Mouse (Mus musculus) forebrain, embryonic 10.5 days (tissue): ENCODE data around the gene Tnfrsf4. TPM values are rescaled to one million over a fixed set of nuclear protein-coding genes. Genes with fewer than 3 reads are reported as not detected.

Experiments used
- DNase-seq: peaks from one replicate; pipeline ENCODE4 v3.0.0-alpha.2; 2017; ENCODE audit warnings: low spot score; ENCODE audit errors: extremely low spot score
- H3K27ac ChIP-seq: fragments of 300-500 bp; sonication (generic); 2 replicates; pipeline ENCODE4 v1.5.1; 2016; ENCODE audit warnings: mild to moderate bottlenecking
- H3K27me3 ChIP-seq: fragments of 300-500 bp; sonication (generic); 2 replicates; pipeline ENCODE4 v1.6.1; 2016; ENCODE audit warnings: mild to moderate bottlenecking; ENCODE audit not compliant: poor library complexity, severe bottlenecking
- H3K36me3 ChIP-seq: fragments of 300-500 bp; sonication (generic); replicated peaks from 2 replicates; pipeline ENCODE4 v1.6.1; 2016; ENCODE audit warnings: mild to moderate bottlenecking, moderate library complexity
- H3K4me1 ChIP-seq: fragments of 300-500 bp; sonication (generic); 2 replicates; pipeline ENCODE4 v1.6.1; 2016
- H3K4me3 ChIP-seq: fragments of 300-500 bp; sonication (generic); 2 replicates; pipeline ENCODE4 v1.5.1; 2016; ENCODE audit warnings: mild to moderate bottlenecking, moderate library complexity
- H3K9me3 ChIP-seq: fragments of 300-500 bp; sonication (generic); 2 replicates; pipeline ENCODE4 v1.6.1; 2016; ENCODE audit warnings: mild to moderate bottlenecking, moderate library complexity
- WGBS: fragments of 180-500 bp; shearing (Covaris S2); methylation state at CpG from one replicate; pipeline ENCODE4 v1.1.7; 2016; 5-methylcytosine and 5-hydroxymethylcytosine counted together
- polyA plus RNA-seq: library from polyadenylated mRNA; unstranded; fragments of >200 nt; fragmentation: Nextera tagmentation; extraction: Ambion mirVana; gene quantifications from 2 replicates; pipeline ENCODE4 v1.2.1, GENCODE M21; 2016

The Tnfrsf4 gene
- polyA plus RNA-seq, 1 experiment from 2014 or later, result 0.72 TPM

DNA sequence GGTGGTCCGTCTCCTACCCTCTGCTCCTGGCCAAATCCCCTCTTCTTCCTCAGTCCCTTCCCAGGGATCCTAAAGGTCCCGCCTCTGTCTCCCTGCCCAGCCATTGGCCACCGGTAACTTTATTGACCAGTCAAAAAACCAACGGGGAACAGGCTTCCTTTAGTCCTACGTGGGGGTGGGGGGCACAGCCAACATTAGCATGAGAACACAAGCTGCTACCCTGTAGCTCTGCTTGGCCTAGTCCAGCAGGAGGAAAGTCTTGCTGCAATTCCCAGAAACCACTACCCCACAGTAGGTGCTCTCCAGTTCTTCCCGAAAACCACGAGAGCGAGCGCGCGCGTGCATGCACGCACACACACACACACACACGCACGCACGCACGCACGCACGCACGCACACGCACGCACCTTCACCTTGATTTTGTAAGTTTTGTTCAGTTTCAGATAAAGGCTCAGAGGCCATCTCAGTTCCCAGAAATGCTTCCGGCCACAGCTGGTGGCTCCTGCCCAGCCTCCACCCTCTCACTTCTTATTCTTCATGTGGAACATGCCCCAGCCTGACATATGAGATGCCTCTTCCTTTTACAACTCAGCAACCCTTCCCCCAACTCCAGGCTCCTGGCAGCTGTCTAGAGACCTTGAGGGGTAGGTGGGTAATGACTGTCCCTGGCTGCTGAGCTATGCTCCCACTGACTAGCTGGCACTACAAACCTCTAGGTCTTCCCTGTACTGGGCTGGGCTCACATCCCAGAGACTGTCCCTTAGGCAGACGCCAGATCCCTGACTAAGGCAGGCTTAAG, 18.1 kb downstream of the Tnfrsf4 start:
- Histone ChIP-seq H3K4me3 (peak overlapping the region; percentile 59), H3K4me1 (peaks cover 51% of the 10 kb centered on the region), H3K27ac (peak overlapping the region; percentile 91), H3K9me3 (no peaks in the 10 kb centered on the region), H3K27me3 (peaks cover 38% of the 10 kb centered on the region), H3K36me3 (peaks cover 24% of the 10 kb centered on the region)
- WGBS, result 3% methylated on average over 24 of the region's 24 CpGs
- peak; percentile 81 for DNase-seq

DNA sequence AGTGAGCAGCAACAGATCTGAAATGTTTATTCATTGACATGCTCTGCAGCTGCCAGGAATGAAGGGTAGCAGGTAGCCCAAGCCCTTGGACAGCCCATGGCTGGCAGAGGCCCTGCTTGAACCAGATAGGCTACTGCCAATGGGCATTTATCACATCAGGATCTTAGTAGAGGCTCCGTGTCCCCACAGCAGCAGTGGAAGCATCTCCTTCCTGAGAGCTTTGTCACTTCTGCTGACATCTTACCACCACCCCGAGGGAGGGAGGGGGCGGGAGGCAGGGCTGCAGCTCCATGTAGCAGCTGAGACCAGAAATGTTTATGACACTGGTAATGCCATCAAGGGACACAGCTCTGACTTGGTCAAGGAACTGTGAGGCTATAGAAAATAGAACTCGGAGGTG, 19.2 kb downstream of the Tnfrsf4 start:
- DNase-seq, result no peak
- Histone ChIP-seq H3K27ac (peak overlapping the region; percentile 91), H3K4me3 (no peak overlapping the region; the same call in 1 of the 2 replicates), H3K9me3 (no peaks in the 10 kb centered on the region), H3K27me3 (peaks cover 38% of the 10 kb centered on the region), H3K4me1 (peaks cover 51% of the 10 kb centered on the region), H3K36me3 (peaks cover 14% of the 10 kb centered on the region)
- 93% methylated on average over 4 of the region's 4 CpGs for WGBS

GRCm38 (mm10) chr4:156033476-156034119, 20.0 kb downstream of the Tnfrsf4 start:
- H3K27ac ChIP-seq, result no peak overlapping the region
- no peak overlapping the region for H3K4me3 ChIP-seq
- WGBS, result 52% methylated on average over 6 of the region's 6 CpGs
- no peaks in the 10 kb centered on the region for H3K9me3 ChIP-seq
- H3K4me1 ChIP-seq, result peaks cover 51% of the 10 kb centered on the region
- peak; percentile 36 for DNase-seq
- peaks cover 7% of the 10 kb centered on the region for H3K36me3 ChIP-seq
- H3K27me3 ChIP-seq, result peaks cover 38% of the 10 kb centered on the region

DNA sequence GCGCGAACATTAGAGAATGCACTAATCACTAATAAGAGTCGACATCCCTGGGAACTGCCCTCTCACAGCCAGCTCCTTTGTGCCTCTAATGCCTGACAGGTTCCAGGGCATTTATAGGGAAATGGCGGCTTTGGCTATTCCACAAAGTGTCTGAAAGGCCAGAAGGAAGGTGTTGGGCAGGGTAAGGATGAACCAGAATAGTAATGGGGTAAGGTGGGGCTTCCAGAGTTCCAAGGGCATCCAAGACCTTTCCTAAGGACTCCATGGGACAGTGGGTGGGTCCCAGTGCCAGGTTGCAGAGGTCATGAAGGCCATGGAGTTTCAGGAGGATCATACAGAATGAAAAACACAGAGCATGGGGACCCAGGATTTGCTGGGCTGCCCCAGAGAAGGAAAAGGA, 20.7 kb downstream of the Tnfrsf4 start:
- Histone ChIP-seq H3K9me3 (no peaks in the 10 kb centered on the region), H3K4me3 (peak overlapping the region; percentile 46; the same call in 1 of the 2 replicates), H3K4me1 (peaks cover 51% of the 10 kb centered on the region), H3K27ac (no peak overlapping the region), H3K36me3 (peaks cover 3% of the 10 kb centered on the region), H3K27me3 (peaks cover 38% of the 10 kb centered on the region)
- WGBS, result 45% methylated on average over 4 of the region's 4 CpGs
- no peak for DNase-seq

GRCm38 (mm10) chr4:156034901-156035300, 21.3 kb downstream of the Tnfrsf4 start:
- H3K36me3 ChIP-seq, result no peaks in the 10 kb centered on the region
- no peak for DNase-seq
- 7% methylated on average over 25 of the region's 25 CpGs for WGBS
- H3K27me3 ChIP-seq, result peaks cover 38% of the 10 kb centered on the region
- no peaks in the 10 kb centered on the region for H3K9me3 ChIP-seq
- peaks cover 51% of the 10 kb centered on the region for H3K4me1 ChIP-seq
- no peak overlapping the region for H3K27ac ChIP-seq
- H3K4me3 ChIP-seq, result peak overlapping the region; percentile 46

- H3K4me3 ChIP-seq, result no peak overlapping the region
- 81% methylated on average over 5 of the region's 5 CpGs for WGBS
- peaks cover 5% of the 10 kb centered on the region; the same call in 1 of the 2 replicates for H3K4me1 ChIP-seq
- no peak for DNase-seq
- H3K27me3 ChIP-seq, result no peaks in the 10 kb centered on the region
- no peaks in the 10 kb centered on the region for H3K9me3 ChIP-seq
- H3K36me3 ChIP-seq, result no peaks in the 10 kb centered on the region
- no peak overlapping the region for H3K27ac ChIP-seq
These were observed 31.1 kb downstream of the Tnfrsf4 start for GRCm38 (mm10) chr4:156044754-156045153.

DNA sequence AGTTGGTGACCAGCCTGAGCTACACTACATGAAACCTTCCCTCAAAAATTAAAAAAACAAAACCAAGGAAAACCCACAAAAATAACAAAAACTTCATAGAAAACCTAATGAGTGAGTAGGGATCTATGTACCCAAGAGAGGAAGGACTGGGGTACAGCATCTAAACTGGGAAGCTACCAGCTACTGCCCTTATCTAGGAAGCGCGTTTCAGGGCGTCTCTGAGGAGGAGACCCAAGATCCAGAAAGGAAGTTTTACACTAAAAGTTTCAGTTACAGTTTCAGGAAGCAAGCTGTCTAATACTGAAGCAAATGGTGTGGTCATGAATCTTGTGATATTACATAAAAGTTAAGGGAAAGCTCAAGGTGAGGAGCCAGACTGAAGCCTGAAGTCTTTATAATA, 36.1 kb downstream of the Tnfrsf4 start:
- 81% methylated on average over 3 of the region's 3 CpGs for WGBS
- no peak for DNase-seq
- no peaks in the 10 kb centered on the region for H3K27me3 ChIP-seq
- no peaks in the 10 kb centered on the region for H3K9me3 ChIP-seq
- no peak overlapping the region for H3K27ac ChIP-seq
- H3K36me3 ChIP-seq, result no peaks in the 10 kb centered on the region
- H3K4me1 ChIP-seq, result peaks cover 3% of the 10 kb centered on the region; the same call in 1 of the 2 replicates
- no peak overlapping the region for H3K4me3 ChIP-seq

GRCm38 (mm10) chr4:156050391-156050980, 36.8 kb downstream of the Tnfrsf4 start:
- 77% methylated on average over 6 of the region's 6 CpGs for WGBS
- Histone ChIP-seq H3K36me3 (no peaks in the 10 kb centered on the region), H3K4me3 (no peak overlapping the region), H3K27me3 (no peaks in the 10 kb centered on the region), H3K27ac (no peak overlapping the region), H3K9me3 (no peaks in the 10 kb centered on the region), H3K4me1 (peaks cover 3% of the 10 kb centered on the region; the same call in 1 of the 2 replicates)
- DNase-seq, result no peak

- Histone ChIP-seq H3K27me3 (no peaks in the 10 kb centered on the region), H3K4me1 (peaks cover 7% of the 10 kb centered on the region; the same call in 1 of the 2 replicates), H3K4me3 (no peak overlapping the region), H3K36me3 (no peaks in the 10 kb centered on the region), H3K27ac (no peak overlapping the region), H3K9me3 (no peaks in the 10 kb centered on the region)
- WGBS, result 88% methylated on average over 4 of the region's 4 CpGs
- no peak for DNase-seq
These were observed 39.5 kb downstream of the Tnfrsf4 start for GRCm38 (mm10) chr4:156053113-156053512.

- no peak overlapping the region for H3K27ac ChIP-seq
- H3K4me1 ChIP-seq, result peaks cover 7% of the 10 kb centered on the region; the same call in 1 of the 2 replicates
- H3K9me3 ChIP-seq, result no peaks in the 10 kb centered on the region
- DNase-seq, result no peak
- no peak overlapping the region for H3K4me3 ChIP-seq
- H3K36me3 ChIP-seq, result no peaks in the 10 kb centered on the region
- WGBS, result 90% methylated on average over 4 of the region's 4 CpGs
- H3K27me3 ChIP-seq, result no peaks in the 10 kb centered on the region
These were observed 40.5 kb downstream of the Tnfrsf4 start for GRCm38 (mm10) chr4:156054130-156054529.

DNA sequence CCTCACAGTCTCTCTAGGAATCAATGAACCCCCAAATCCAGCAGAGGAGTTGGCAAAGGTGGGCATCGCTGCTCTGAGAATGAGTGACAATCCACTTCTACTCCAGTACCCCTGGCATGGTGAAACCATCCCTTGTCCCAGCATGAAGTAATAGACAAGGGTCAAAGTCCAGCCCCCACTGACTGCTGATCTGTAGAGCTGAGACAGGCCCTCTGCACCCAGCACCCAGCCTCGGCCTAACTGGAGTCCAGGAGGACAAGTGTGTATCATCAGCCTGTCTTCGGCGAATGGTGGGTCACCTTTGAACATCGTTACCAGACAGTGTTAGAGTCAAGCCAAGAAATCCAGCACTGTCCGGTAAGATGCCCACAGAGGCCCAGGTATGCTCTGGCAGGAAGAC, 41.0 kb downstream of the Tnfrsf4 start:
- Histone ChIP-seq H3K4me1 (peaks cover 7% of the 10 kb centered on the region; the same call in 1 of the 2 replicates), H3K36me3 (no peaks in the 10 kb centered on the region), H3K4me3 (no peak overlapping the region), H3K27ac (no peak overlapping the region), H3K27me3 (no peaks in the 10 kb centered on the region), H3K9me3 (no peaks in the 10 kb centered on the region)
- DNase-seq, result no peak
- 94% methylated on average over 6 of the region's 6 CpGs for WGBS

- DNase-seq, result no peak
- Histone ChIP-seq H3K4me1 (peaks cover 13% of the 10 kb centered on the region), H3K27me3 (no peaks in the 10 kb centered on the region), H3K27ac (no peak overlapping the region), H3K36me3 (no peaks in the 10 kb centered on the region), H3K9me3 (no peaks in the 10 kb centered on the region), H3K4me3 (no peak overlapping the region)
- 90% methylated on average over 5 of the region's 5 CpGs for WGBS
These were observed 41.5 kb downstream of the Tnfrsf4 start for GRCm38 (mm10) chr4:156055173-156055572.

DNA sequence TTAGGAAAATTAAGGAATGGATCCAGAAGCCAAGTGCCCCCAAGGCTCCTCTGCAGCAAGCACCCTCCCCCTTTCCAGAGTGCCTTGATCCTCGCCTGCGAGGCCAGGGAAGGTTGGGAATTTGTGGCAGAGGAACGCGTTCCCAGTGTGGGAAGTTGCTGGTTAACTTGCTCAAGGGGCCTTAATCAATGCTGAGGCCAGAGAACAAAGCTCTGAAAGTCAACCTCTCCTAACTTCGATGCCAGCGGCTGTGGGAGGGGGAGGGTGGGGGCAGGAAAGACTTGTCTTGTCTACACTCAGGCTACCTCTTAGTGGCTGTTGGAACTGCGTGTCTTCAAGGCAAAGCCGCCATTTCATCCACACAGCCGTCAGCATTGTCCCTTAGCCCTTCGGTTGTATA, 44.1 kb downstream of the Tnfrsf4 start:
- Histone ChIP-seq H3K27me3 (no peaks in the 10 kb centered on the region), H3K4me1 (peaks cover 11% of the 10 kb centered on the region), H3K9me3 (no peaks in the 10 kb centered on the region), H3K36me3 (no peaks in the 10 kb centered on the region), H3K27ac (no peak overlapping the region), H3K4me3 (0 out of 2 replicates have a peak overlapping the region, but pooled peaks have one; percentile 1)
- WGBS, result 65% methylated on average over 10 of the region's 10 CpGs
- no peak for DNase-seq
